Comparison of ENCODE assay signal across 21 mouse cellular contexts in genomic region chr12:58901931-58902330, GRCm38 (mm10).
DNase-seq lines count a peak whose midpoint lies in the region; ATAC-seq and TF ChIP-seq lines count a peak whose summit lies in the region.
"Had no signal": no experiment of that assay in that cellular context is flagged by ENCODE, and none has a peak within 500 bp of the region (broad histone marks: within the 10 kb centered on the region; RNA-seq: fewer than 3 reads in every experiment).

No protein-coding gene starts in this region.

- H3K79me2 ChIP-seq in liver, adult 2 months (ENCODE audit: control insufficient read depth, insufficient read depth, low read length) = no peaks in the 10 kb centered on the region

- no peak overlapping the region for H3K27ac ChIP-seq in liver, adult 2 months (replicated peaks; ENCODE audit: insufficient read depth, low read depth, low read length)
- no peak overlapping the region for H3K27ac ChIP-seq in liver, embryonic 11.5 days (ENCODE audit: low read depth, low read length)
- no peak overlapping the region for H3K27ac ChIP-seq in midbrain, postnatal 0 days (ENCODE audit: low read depth, low read length)
- no peak overlapping the region for H3K27ac ChIP-seq in midbrain, embryonic 14.5 days (replicated peaks; ENCODE audit: low read depth, low read length)
- H3K27ac ChIP-seq in kidney, embryonic 15.5 days = no peak overlapping the region
- H3K27ac ChIP-seq: embryonic facial prominence, embryonic 13.5 days; forebrain, embryonic 13.5 days; hindbrain, embryonic 10.5 days; hindbrain, embryonic 14.5 days had no signal

- no peak overlapping the region for H3K9ac ChIP-seq in liver, adult 2 months (ENCODE audit: low read depth, low read length)
- no peak overlapping the region for H3K9ac ChIP-seq in liver, embryonic 11.5 days (ENCODE audit: low read depth, low read length)
- no peak overlapping the region for H3K9ac ChIP-seq in midbrain, postnatal 0 days (replicated peaks; ENCODE audit: low read length, poor library complexity, severe bottlenecking)
- no peak overlapping the region for H3K9ac ChIP-seq in midbrain, embryonic 14.5 days (replicated peaks; ENCODE audit: low read length)
- no peak overlapping the region for H3K9ac ChIP-seq in kidney, embryonic 15.5 days
- H3K9ac ChIP-seq: embryonic facial prominence, embryonic 13.5 days; forebrain, embryonic 13.5 days; forebrain, postnatal 0 days; heart, embryonic 12.5 days; hindbrain, embryonic 14.5 days had no signal

- 76% methylated on average over 3 of the region's 3 CpGs for WGBS in liver, adult 2 months
- WGBS in liver, embryonic 11.5 days = 75% methylated on average over 3 of the region's 3 CpGs
- WGBS in midbrain, postnatal 0 days = 73% methylated on average over 3 of the region's 3 CpGs
- WGBS in midbrain, embryonic 14.5 days = 81% methylated on average over 3 of the region's 3 CpGs
- WGBS in kidney, embryonic 15.5 days = 89% methylated on average over 3 of the region's 3 CpGs

- no peaks in the 10 kb centered on the region for H3K36me3 ChIP-seq in liver, adult 2 months (ENCODE audit: control insufficient read depth, insufficient read depth, low read length)
- no peaks in the 10 kb centered on the region for H3K36me3 ChIP-seq in liver, embryonic 11.5 days (ENCODE audit: control insufficient read depth, insufficient read depth, low read length)
- no peaks in the 10 kb centered on the region for H3K36me3 ChIP-seq in midbrain, postnatal 0 days (ENCODE audit: insufficient read depth, low read length)
- H3K36me3 ChIP-seq in midbrain, embryonic 14.5 days (ENCODE audit: control insufficient read depth, insufficient read depth, low read length) = no peaks in the 10 kb centered on the region
- no peaks in the 10 kb centered on the region for H3K36me3 ChIP-seq in kidney, embryonic 15.5 days
- H3K36me3 ChIP-seq: embryonic facial prominence, embryonic 13.5 days; heart, embryonic 12.5 days; hindbrain, embryonic 10.5 days had no signal

- no peak overlapping the region for H3K4me3 ChIP-seq in liver, adult 2 months (ENCODE audit: insufficient read depth, low read depth, low read length)
- H3K4me3 ChIP-seq in liver, embryonic 11.5 days (ENCODE audit: low read depth, low read length) = no peak overlapping the region
- no peak overlapping the region for H3K4me3 ChIP-seq in midbrain, postnatal 0 days (ENCODE audit: low read depth, low read length)
- H3K4me3 ChIP-seq in midbrain, embryonic 14.5 days (replicated peaks; ENCODE audit: low read depth, low read length) = no peak overlapping the region
- no peak overlapping the region for H3K4me3 ChIP-seq in kidney, embryonic 15.5 days (replicated peaks)
- H3K4me3 ChIP-seq: embryonic facial prominence, embryonic 13.5 days; forebrain, embryonic 13.5 days; heart, embryonic 12.5 days; hindbrain, embryonic 10.5 days had no signal

- H3K4me1 ChIP-seq in liver, adult 2 months (ENCODE audit: control insufficient read depth, insufficient read depth, low read length) = no peaks in the 10 kb centered on the region
- no peaks in the 10 kb centered on the region for H3K4me1 ChIP-seq in liver, embryonic 11.5 days (replicated peaks; ENCODE audit: control insufficient read depth, insufficient read depth, low read length)
- no peaks in the 10 kb centered on the region for H3K4me1 ChIP-seq in midbrain, postnatal 0 days (ENCODE audit: insufficient read depth, low read length)
- no peaks in the 10 kb centered on the region for H3K4me1 ChIP-seq in midbrain, embryonic 14.5 days (ENCODE audit: control insufficient read depth, insufficient read depth, low read length)
- H3K4me1 ChIP-seq in kidney, embryonic 15.5 days = no peaks in the 10 kb centered on the region
- H3K4me1 ChIP-seq: embryonic facial prominence, embryonic 13.5 days; forebrain, embryonic 13.5 days; heart, embryonic 12.5 days; hindbrain, embryonic 10.5 days had no signal

- TF ChIP-seq CTCF in liver, adult 2 months (IDR thresholded peaks at IDR 0.05; ENCODE audit: low read depth, low read length) = no peak
- no peak for TF ChIP-seq CTCF in midbrain, postnatal 0 days (IDR thresholded peaks at IDR 0.05)

- no peak for TF ChIP-seq POLR2A in liver, adult 2 months (IDR thresholded peaks at IDR 0.05; ENCODE audit: extremely low read depth, insufficient read depth, low read length)

- H3K27me3 ChIP-seq in liver, adult 2 months (ENCODE audit: control insufficient read depth, insufficient read depth, low read length) = no peaks in the 10 kb centered on the region
- no peaks in the 10 kb centered on the region for H3K27me3 ChIP-seq in liver, embryonic 11.5 days (replicated peaks; ENCODE audit: control insufficient read depth, insufficient read depth, low read length)
- no peaks in the 10 kb centered on the region for H3K27me3 ChIP-seq in midbrain, postnatal 0 days (ENCODE audit: insufficient read depth, low read length)
- no peaks in the 10 kb centered on the region for H3K27me3 ChIP-seq in midbrain, embryonic 14.5 days (ENCODE audit: control insufficient read depth, insufficient read depth, low read length)
- no peaks in the 10 kb centered on the region for H3K27me3 ChIP-seq in kidney, embryonic 15.5 days
- H3K27me3 ChIP-seq: embryonic facial prominence, embryonic 13.5 days; forebrain, embryonic 13.5 days; heart, embryonic 12.5 days had no signal

- DNase-seq in liver, adult 2 months (ENCODE audit: extremely low read depth, low read depth, low spot score) = peak; percentile 1
- DNase-seq in liver, embryonic 11.5 days (ENCODE audit: low spot score) = no peak
- DNase-seq in midbrain, postnatal 0 days (ENCODE audit: low spot score) = peak; percentile 4
- no peak for DNase-seq in midbrain, embryonic 14.5 days
- peak; percentile 31 for DNase-seq in adipocyte (ENCODE audit: low spot score)
- DNase-seq in natural killer cell, adult 2 months (ENCODE audit: low spot score in 2 of 2) = no peak
- DNase-seq: adrenal gland, adult 2 months; adrenal gland, postnatal 36 days; cerebellum, adult 11-12 months; cerebellum, adult 9-10 months; cerebellum, postnatal 25 days; forebrain, postnatal 0 days; gastrocnemius, postnatal 14 days had no signal

- no peak for ATAC-seq in liver, embryonic 11.5 days (replicated peaks; ENCODE audit: low FRiP score)
- no peak for ATAC-seq in midbrain, postnatal 0 days (ENCODE audit: low FRiP score)
- no peak for ATAC-seq in midbrain, embryonic 14.5 days (ENCODE audit: low FRiP score, low TSS enrichment)
- ATAC-seq in kidney, embryonic 15.5 days (replicated peaks; ENCODE audit: low FRiP score) = no peak
- ATAC-seq: activated CD4-positive, CD25-positive, alpha-beta regulatory T cell, adult 4 months; forebrain, embryonic 13.5 days; forebrain, postnatal 0 days; Patski had no signal

- no peak overlapping the region for H3K4me2 ChIP-seq in liver, embryonic 11.5 days
- no peak overlapping the region for H3K4me2 ChIP-seq in midbrain, postnatal 0 days (ENCODE audit: low read depth, low read length, poor library complexity, severe bottlenecking)
- no peak overlapping the region for H3K4me2 ChIP-seq in midbrain, embryonic 14.5 days (ENCODE audit: low read length)
- H3K4me2 ChIP-seq in kidney, embryonic 15.5 days = no peak overlapping the region
- H3K4me2 ChIP-seq: embryonic facial prominence, embryonic 13.5 days; forebrain, embryonic 13.5 days; heart, embryonic 12.5 days; hindbrain, embryonic 14.5 days had no signal

- no peaks in the 10 kb centered on the region for H3K9me3 ChIP-seq in liver, embryonic 11.5 days (ENCODE audit: control insufficient read depth, low read length)
- no peaks in the 10 kb centered on the region for H3K9me3 ChIP-seq in midbrain, postnatal 0 days (ENCODE audit: low read length)
- no peaks in the 10 kb centered on the region for H3K9me3 ChIP-seq in midbrain, embryonic 14.5 days (ENCODE audit: control insufficient read depth, low read length)
- no peaks in the 10 kb centered on the region for H3K9me3 ChIP-seq in kidney, embryonic 15.5 days (replicated peaks)
- H3K9me3 ChIP-seq: embryonic facial prominence, embryonic 13.5 days; forebrain, embryonic 13.5 days; heart, embryonic 12.5 days; hindbrain, embryonic 10.5 days had no signal

Comparison
In these comparisons a context has a peak if more than half of its experiments do, and no peak if none do; other contexts are left out.
1. DNase-seq: peak in liver, adult 2 months (single experiment), midbrain, postnatal 0 days (single experiment) and adipocyte (single experiment); none in liver, embryonic 11.5 days (single experiment), midbrain, embryonic 14.5 days (single experiment) and natural killer cell, adult 2 months (0 of 2).